Mouse (Mus musculus) MEL (cell line): Measurements from ENCODE around the gene Usp37. TPM values are rescaled to one million over a fixed set of nuclear protein-coding genes. Genes with fewer than 3 reads are reported as not detected.

Source experiments
- DNase-seq: peaks from one replicate; pipeline ENCODE4 v3.0.0; 2011; ENCODE audit warnings: low read depth, low spot score
- H3K27ac ChIP-seq: 2 replicates; pipeline ENCODE4 v1.5.1; 2012; ENCODE audit warnings: low read depth, mild to moderate bottlenecking, control low read depth, low read length, moderate library complexity; ENCODE audit not compliant: control insufficient read depth
- H3K27me3 ChIP-seq, 2 experiments: fragments of 150-350 bp in 1 of 2; sonication (generic) in 1 of 2; 2 replicates each; pipeline ENCODE4 v1.6.1; 2012; ENCODE audit warnings: low read length in 2 of 2, mild to moderate bottlenecking in 2 of 2, improper control_type of control experiment in 1 of 2, moderate library complexity in 1 of 2; ENCODE audit not compliant: insufficient read depth in 2 of 2, control insufficient read depth in 1 of 2
- H3K36me3 ChIP-seq, 2 experiments: 2 replicates each; pipeline ENCODE4 v1.6.1; 2012 to 2014; ENCODE audit warnings: low read length in 2 of 2, improper control_type of control experiment in 1 of 2, inconsistent platforms in 1 of 2, mild to moderate bottlenecking in 1 of 2; ENCODE audit not compliant: insufficient read depth in 2 of 2, control insufficient read depth in 1 of 2
- H3K4me1 ChIP-seq, 2 experiments: fragments of 150-350 bp in 1 of 2; sonication (generic) in 1 of 2; 2 replicates each; pipeline ENCODE4 v1.6.1; 2012; ENCODE audit warnings: low read length in 2 of 2, improper control_type of control experiment in 1 of 2, mild to moderate bottlenecking in 1 of 2; ENCODE audit not compliant: insufficient read depth in 2 of 2, control insufficient read depth in 1 of 2
- H3K4me3 ChIP-seq, 2 experiments: fragments of 150-350 bp in 1 of 2; sonication (generic) in 1 of 2; 2 replicates each; pipeline ENCODE4 v1.5.1; 2012; ENCODE audit warnings: low read depth in 2 of 2, low read length in 2 of 2, mild to moderate bottlenecking in 2 of 2, moderate library complexity in 2 of 2, control low read depth in 1 of 2, improper control_type of control experiment in 1 of 2; ENCODE audit not compliant: control insufficient read depth in 1 of 2, insufficient read depth in 1 of 2
- H3K79me2 ChIP-seq: 2 replicates; pipeline ENCODE4 v1.6.1; 2012; ENCODE audit warnings: mild to moderate bottlenecking, low read length, moderate library complexity; ENCODE audit not compliant: control insufficient read depth, poor library complexity, insufficient read depth
- H3K9ac ChIP-seq: 2 replicates; pipeline ENCODE4 v1.6.1; 2012; ENCODE audit warnings: low read depth, mild to moderate bottlenecking, control low read depth, low read length, moderate library complexity; ENCODE audit not compliant: control insufficient read depth, poor library complexity, severe bottlenecking
- H3K9me3 ChIP-seq: fragments of 150-350 bp; sonication (generic); replicated peaks from 2 replicates; pipeline ENCODE4 v1.6.1; 2012; ENCODE audit warnings: mild to moderate bottlenecking, low read length, improper control_type of control experiment, moderate library complexity; ENCODE audit not compliant: insufficient read depth
- BHLHE40 ChIP-seq: IDR thresholded peaks from 2 replicates; pipeline ENCODE4 v1.6.1; 2012; ENCODE audit warnings: low read depth, mild to moderate bottlenecking, inconsistent platforms, low read length, improper control_type of control experiment, borderline replicate concordance
- CHD1 ChIP-seq: IDR thresholded peaks from 2 replicates; pipeline ENCODE4 v1.6.1; 2012; ENCODE audit warnings: low read depth, mild to moderate bottlenecking, inconsistent platforms, low read length, improper control_type of control experiment
- CHD2 ChIP-seq: IDR thresholded peaks from 2 replicates; pipeline ENCODE4 v1.6.1; 2011; ENCODE audit warnings: low read length, improper control_type of control experiment
- CTCF ChIP-seq, 3 experiments: IDR thresholded peaks in 2 of 3; conservative IDR thresholded peaks in 1 of 3; 2 replicates each; pipeline ENCODE4 v1.5.1; 2011 to 2012; ENCODE audit warnings: low read length in 3 of 3, low read depth in 2 of 3, mild to moderate bottlenecking in 2 of 3, improper control_type of control experiment in 1 of 3, inconsistent platforms in 1 of 3, mixed read lengths in 1 of 3, moderate library complexity in 1 of 3; ENCODE audit not compliant: control insufficient read depth in 1 of 3, insufficient read depth in 1 of 3, poor library complexity in 1 of 3, severe bottlenecking in 1 of 3
- E2F4 ChIP-seq: IDR thresholded peaks from 2 replicates; pipeline ENCODE4 v1.6.1; 2011; ENCODE audit warnings: low read depth, low read length, improper control_type of control experiment, borderline replicate concordance
- ELF1 ChIP-seq: IDR thresholded peaks from 2 replicates; pipeline ENCODE4 v1.6.1; 2014; ENCODE audit warnings: low read depth, mild to moderate bottlenecking, inconsistent platforms, low read length, improper control_type of control experiment, moderate library complexity
- EP300 ChIP-seq, 2 experiments: IDR thresholded peaks; 2 replicates each; pipeline ENCODE4 v1.6.1; 2011; ENCODE audit warnings: improper control_type of control experiment in 2 of 2, low read length in 2 of 2, low read depth in 1 of 2, mild to moderate bottlenecking in 1 of 2
- ETS1 ChIP-seq: IDR thresholded peaks from 2 replicates; pipeline ENCODE4 v1.6.1; 2012; ENCODE audit warnings: low read depth, mild to moderate bottlenecking, inconsistent platforms, low read length, improper control_type of control experiment, moderate library complexity
- GABPA ChIP-seq: IDR thresholded peaks from 2 replicates; pipeline ENCODE4 v1.6.1; 2012; ENCODE audit warnings: low read depth, mild to moderate bottlenecking, inconsistent platforms, low read length, improper control_type of control experiment, moderate library complexity
- GATA1 ChIP-seq: IDR thresholded peaks from 2 replicates; pipeline ENCODE4 v1.6.1; 2011; ENCODE audit warnings: low read depth, low read length, improper control_type of control experiment
- HCFC1 ChIP-seq: IDR thresholded peaks from 2 replicates; pipeline ENCODE4 v1.6.1; 2012; ENCODE audit warnings: low read depth, mild to moderate bottlenecking, inconsistent platforms, low read length, improper control_type of control experiment, moderate library complexity
- JUND ChIP-seq: IDR thresholded peaks from 2 replicates; pipeline ENCODE4 v1.6.1; 2011; ENCODE audit warnings: low read depth, mild to moderate bottlenecking, improper control_type of control experiment, low read length
- KAT2A ChIP-seq: conservative IDR thresholded peaks from 2 replicates; pipeline ENCODE4 v1.6.1; 2012; ENCODE audit warnings: low read depth, low read length, improper control_type of control experiment, inconsistent platforms
- MAFK ChIP-seq: IDR thresholded peaks from 2 replicates; pipeline ENCODE4 v1.6.1; 2011; ENCODE audit warnings: low read depth, mild to moderate bottlenecking, low read length, improper control_type of control experiment, borderline replicate concordance
- MAX ChIP-seq: IDR thresholded peaks from 2 replicates; pipeline ENCODE4 v1.6.1; 2011; ENCODE audit warnings: low read length, improper control_type of control experiment
- MAZ ChIP-seq: IDR thresholded peaks from 2 replicates; pipeline ENCODE4 v1.6.1; 2012; ENCODE audit warnings: low read depth, mild to moderate bottlenecking, inconsistent platforms, low read length, improper control_type of control experiment
- MEF2A ChIP-seq: IDR thresholded peaks from 2 replicates; pipeline ENCODE4 v1.6.1; 2014; ENCODE audit warnings: low read depth, mild to moderate bottlenecking, inconsistent platforms, low read length, improper control_type of control experiment; ENCODE audit not compliant: poor library complexity, insufficient replicate concordance, severe bottlenecking; ENCODE audit errors: extremely low read depth
- MXI1 ChIP-seq: IDR thresholded peaks from 2 replicates; pipeline ENCODE4 v1.6.1; 2011; ENCODE audit warnings: mild to moderate bottlenecking, low read depth, low read length, improper control_type of control experiment
- MYB ChIP-seq: IDR thresholded peaks from 2 replicates; pipeline ENCODE4 v1.6.1; 2011; ENCODE audit warnings: mild to moderate bottlenecking, low read depth, low read length, improper control_type of control experiment
- MYC ChIP-seq: IDR thresholded peaks from 2 replicates; pipeline ENCODE4 v1.6.1; 2011; ENCODE audit warnings: low read depth, mild to moderate bottlenecking, low read length, improper control_type of control experiment, moderate library complexity
- NELFE ChIP-seq: IDR thresholded peaks from 2 replicates; pipeline ENCODE4 v1.6.1; 2011; ENCODE audit warnings: low read depth, low read length, improper control_type of control experiment
- POLR2A ChIP-seq, 2 experiments: IDR thresholded peaks; 2 replicates each; pipeline ENCODE4 v1.6.1; 2011 to 2012; ENCODE audit warnings: low read length in 2 of 2, mild to moderate bottlenecking in 2 of 2, control low read depth in 1 of 2, improper control_type of control experiment in 1 of 2, low read depth in 1 of 2, moderate library complexity in 1 of 2; ENCODE audit not compliant: control insufficient read depth in 1 of 2, insufficient read depth in 1 of 2, poor library complexity in 1 of 2
- POLR2AphosphoS2 ChIP-seq: IDR thresholded peaks from 2 replicates; pipeline ENCODE4 v1.6.1; 2011; ENCODE audit warnings: low read length, improper control_type of control experiment
- RAD21 ChIP-seq: IDR thresholded peaks from 2 replicates; pipeline ENCODE4 v1.6.1; 2011; ENCODE audit warnings: mild to moderate bottlenecking, low read depth, low read length, improper control_type of control experiment
- SMC3 ChIP-seq: IDR thresholded peaks from 2 replicates; pipeline ENCODE4 v1.6.1; 2011; ENCODE audit warnings: low read depth, low read length, improper control_type of control experiment
- TAL1 ChIP-seq: IDR thresholded peaks from 2 replicates; pipeline ENCODE4 v1.6.1; 2012; ENCODE audit warnings: mild to moderate bottlenecking, inconsistent platforms, low read length, moderate library complexity, mixed read lengths
- TBP ChIP-seq: IDR thresholded peaks from 2 replicates; pipeline ENCODE4 v1.8.0; 2011; ENCODE audit warnings: low read depth, low read length, improper control_type of control experiment
- TCF12 ChIP-seq: IDR thresholded peaks from 2 replicates; pipeline ENCODE4 v1.6.1; 2014; ENCODE audit warnings: low read depth, mild to moderate bottlenecking, inconsistent platforms, low read length, improper control_type of control experiment, moderate library complexity
- UBTF ChIP-seq: IDR thresholded peaks from 2 replicates; pipeline ENCODE4 v1.6.1; 2012; ENCODE audit warnings: low read depth, mild to moderate bottlenecking, inconsistent platforms, low read length, improper control_type of control experiment, moderate library complexity, borderline replicate concordance; ENCODE audit not compliant: insufficient read depth
- USF1 ChIP-seq: IDR thresholded peaks from 2 replicates; pipeline ENCODE4 v1.6.1; 2014; ENCODE audit warnings: low read depth, mild to moderate bottlenecking, inconsistent platforms, low read length, improper control_type of control experiment, moderate library complexity
- USF2 ChIP-seq, 2 experiments: IDR thresholded peaks; 2 replicates each; pipeline ENCODE4 v1.6.1; 2011 to 2012; ENCODE audit warnings: improper control_type of control experiment in 2 of 2, low read length in 2 of 2, borderline replicate concordance in 1 of 2, inconsistent platforms in 1 of 2, low read depth in 1 of 2, mild to moderate bottlenecking in 1 of 2; ENCODE audit not compliant: insufficient read depth in 1 of 2
- ZKSCAN1 ChIP-seq: IDR thresholded peaks from 2 replicates; pipeline ENCODE4 v1.6.1; 2012; ENCODE audit warnings: low read depth, mild to moderate bottlenecking, inconsistent platforms, low read length, improper control_type of control experiment, moderate library complexity
- polyA plus RNA-seq, 2 experiments: library from polyadenylated mRNA; stranded (reverse) in 1 of 2; unstranded in 1 of 2; fragments of >175 nt in 1 of 2; fragments of >200 nt in 1 of 2; gene quantifications; 2 replicates each; pipeline versions ENCODE4 v1.2.1 to v1.2.4; 2012; ENCODE audit warnings: low replicate concordance in 2 of 2, low read depth in 1 of 2; ENCODE audit not compliant: insufficient read length in 2 of 2, insufficient read depth in 1 of 2, missing spikeins in 1 of 2
- total RNA-seq: library from RNA; depleted of rRNA; stranded (reverse); fragments of 300-350 nt; gene quantifications from 2 replicates; pipeline ENCODE4 v1.2.3, GENCODE M21; 2012

Gene Usp37
- total and polyA plus RNA-seq, 3 experiments, result 17.8 to 77.6 (median 24.0) TPM

- TF ChIP-seq SMC3, result no peak
- 0 out of 2 replicates have a peak, but pooled peaks have one; percentile 32 for TF ChIP-seq TBP
- TF ChIP-seq NELFE, result peak; percentile 47
- no peak for TF ChIP-seq MYB
- no peak for TF ChIP-seq MYC
- 0 out of 2 replicates have a peak, but pooled peaks have one; percentile 24 for TF ChIP-seq KAT2A
- no peak for TF ChIP-seq GABPA
- no peak for TF ChIP-seq TAL1
- no peak for TF ChIP-seq EP300 (IDR thresholded peaks at IDR 0.05; ENCODE audit: low read depth in 1 of 2, low read length in 2 of 2)
- TF ChIP-seq MEF2A, result no peak
- TF ChIP-seq E2F4, result no peak
Measured at GRCm38 (mm10) chr1:74506471-74506881, 37.6 kb downstream of the Usp37 start (continued).

GRCm38 (mm10) chr1:74505721-74506464 lies 38.2 kb downstream of the Usp37 start, which contains the start of gene Cnot9:
Cnot9 (plus strand) TSS chr1:74506058.
- Histone ChIP-seq H3K27ac (peak within 1 kb of the TSS; percentile 98), H3K4me1 (peaks cover 3 to 10% of the 10 kb centered on the region in 2 experiments; a peak in 3 of 4 replicates), H3K4me3 (peak within 1 kb of the TSS; percentile 54 to 99), H3K36me3 (peaks cover 0 to 43% of the 10 kb centered on the region in 2 experiments; a peak in 3 of 4 replicates), H3K9ac (peak within 1 kb of the TSS; percentile 99), H3K79me2 (peaks cover 67% of the 10 kb centered on the region), H3K27me3 (no peaks in the 10 kb centered on the region), H3K9me3 (no peaks in the 10 kb centered on the region)
- peak; percentile 98 for DNase-seq
- 0 out of 2 replicates have a peak, but pooled peaks have one; percentile 41 for TF ChIP-seq TCF12
- no peak for TF ChIP-seq JUND
- TF ChIP-seq MAZ, result no peak; the same call in 1 of the 2 replicates
- TF ChIP-seq KAT2A, result peak; percentile 75
- no peak for TF ChIP-seq GABPA
- no peak for TF ChIP-seq USF2 (IDR thresholded peaks at IDR 0.05; ENCODE audit: borderline replicate concordance in 1 of 2, insufficient read depth in 1 of 2, low read depth in 1 of 2, low read length in 2 of 2)
- 0 out of 2 replicates have a peak, but pooled peaks have one; percentile 24 for TF ChIP-seq TBP
- no peak for TF ChIP-seq EP300 (IDR thresholded peaks at IDR 0.05; ENCODE audit: low read depth in 1 of 2, low read length in 2 of 2)
- TF ChIP-seq GATA1, result no peak
- no peak for TF ChIP-seq BHLHE40
- TF ChIP-seq CHD2, result peak; percentile 83
- TF ChIP-seq CHD1, result no peak
- no peak for TF ChIP-seq SMC3
- TF ChIP-seq CTCF (IDR thresholded peaks at IDR 0.05 in 2 of 3, conservative IDR thresholded peaks at IDR 0.05 in 1 of 3; ENCODE audit: control insufficient read depth in 1 of 3, insufficient read depth in 1 of 3, low read depth in 2 of 3, low read length in 3 of 3, poor library complexity in 1 of 3, severe bottlenecking in 1 of 3), result no peak
- TF ChIP-seq ETS1, result no peak
- TF ChIP-seq USF1, result no peak
- peak; percentile 54 to 74 for TF ChIP-seq POLR2A (IDR thresholded peaks at IDR 0.05; ENCODE audit: control insufficient read depth in 1 of 2, insufficient read depth in 1 of 2, low read depth in 1 of 2, low read length in 2 of 2, poor library complexity in 1 of 2)
- TF ChIP-seq HCFC1, result peak; percentile 86
- TF ChIP-seq RAD21, result no peak
- TF ChIP-seq POLR2AphosphoS2, result peak; percentile 61
- TF ChIP-seq UBTF, result no peak
- peak; percentile 63 for TF ChIP-seq MXI1
- TF ChIP-seq ZKSCAN1, result no peak
- TF ChIP-seq MAX, result peak; percentile 85; the same call in 1 of the 2 replicates
- TF ChIP-seq TAL1, result no peak
- TF ChIP-seq E2F4, result peak; percentile 99
- no peak for TF ChIP-seq MAFK
- TF ChIP-seq ELF1, result no peak
